Mouse (Mus musculus): ENCODE data around the gene Tbc1d7.

DNA sequence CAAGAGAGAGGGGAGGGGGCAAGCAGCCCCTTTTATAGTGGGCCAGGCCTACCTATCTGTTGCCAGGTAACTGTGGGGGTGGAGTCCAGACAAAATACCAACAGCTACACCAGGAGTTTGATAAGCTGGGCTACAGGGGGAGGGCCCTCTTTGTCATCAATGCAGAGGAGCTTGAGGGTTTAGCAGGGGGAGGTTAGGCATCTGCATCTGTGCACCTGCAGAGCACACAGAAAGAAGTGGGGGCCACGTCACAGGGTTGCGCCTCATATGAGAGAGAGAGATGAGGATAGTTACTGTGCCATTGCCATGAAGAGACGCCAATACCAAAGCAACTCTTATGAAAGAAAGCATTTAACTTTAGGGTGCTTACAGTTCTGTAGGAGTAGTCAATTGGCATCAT is 5.4 kb upstream of the Tbc1d7 start:
- no peak for TF ChIP-seq CTCF (IDR thresholded peaks at IDR 0.05; ENCODE audit: low read depth)
- no peak for TF ChIP-seq EP300 (IDR thresholded peaks at IDR 0.05; ENCODE audit: low read depth)
